Mouse (Mus musculus) brain, embryonic 14.5 days (tissue): Measurements from ENCODE around the gene Slc4a8.

Experiments used
- CTCF ChIP-seq: fragments of 200-500 bp; IDR thresholded peaks from 2 replicates; pipeline ENCODE4 v1.5.1; 2012; ENCODE audit warnings: inconsistent platforms, mild to moderate bottlenecking, moderate library complexity, borderline replicate concordance; ENCODE audit not compliant: insufficient read depth, insufficient read length; ENCODE audit errors: extremely low read depth
- POLR2A ChIP-seq: fragments of 200-500 bp; IDR thresholded peaks from 2 replicates; pipeline ENCODE4 v1.6.1; 2012; ENCODE audit warnings: mild to moderate bottlenecking, inconsistent platforms, borderline replicate concordance; ENCODE audit not compliant: poor library complexity, insufficient read depth, insufficient read length, severe bottlenecking; ENCODE audit errors: extremely low read depth

DNA sequence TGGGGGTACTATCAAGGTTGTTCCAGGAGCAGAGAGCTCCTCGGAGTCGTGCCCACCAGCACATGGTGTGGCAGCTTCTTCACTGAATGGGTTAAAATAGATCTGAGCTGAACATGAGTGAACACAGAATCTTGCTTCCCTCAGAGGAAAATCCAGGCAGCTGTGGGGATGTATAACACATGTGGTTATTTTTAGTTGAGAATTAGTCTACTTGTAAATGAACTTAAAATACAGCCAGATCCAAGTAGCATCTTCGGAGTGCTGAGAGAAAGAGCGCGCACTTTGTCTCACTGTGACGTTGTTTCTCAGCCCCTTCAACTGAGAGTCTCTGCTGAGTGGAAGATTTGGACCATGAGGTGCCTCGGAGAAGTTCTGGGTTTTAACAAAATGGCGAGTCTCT is 53.8 kb downstream of the Slc4a8 start:
- no peak for TF ChIP-seq POLR2A
- TF ChIP-seq CTCF: no peak
